Mouse (Mus musculus): ENCODE results near the gene Cdrt4.

GRCm38 (mm10) chr11:62951012-62951411 lies at the start of gene Cdrt4:
- no peak for TF ChIP-seq CTCF (IDR thresholded peaks at IDR 0.05; ENCODE audit: extremely low read depth, insufficient read depth, insufficient read length, insufficient replicate concordance)
- no peak for TF ChIP-seq POLR2A (IDR thresholded peaks at IDR 0.05; ENCODE audit: low read depth, low read length)
